In the genomic region with DNA sequence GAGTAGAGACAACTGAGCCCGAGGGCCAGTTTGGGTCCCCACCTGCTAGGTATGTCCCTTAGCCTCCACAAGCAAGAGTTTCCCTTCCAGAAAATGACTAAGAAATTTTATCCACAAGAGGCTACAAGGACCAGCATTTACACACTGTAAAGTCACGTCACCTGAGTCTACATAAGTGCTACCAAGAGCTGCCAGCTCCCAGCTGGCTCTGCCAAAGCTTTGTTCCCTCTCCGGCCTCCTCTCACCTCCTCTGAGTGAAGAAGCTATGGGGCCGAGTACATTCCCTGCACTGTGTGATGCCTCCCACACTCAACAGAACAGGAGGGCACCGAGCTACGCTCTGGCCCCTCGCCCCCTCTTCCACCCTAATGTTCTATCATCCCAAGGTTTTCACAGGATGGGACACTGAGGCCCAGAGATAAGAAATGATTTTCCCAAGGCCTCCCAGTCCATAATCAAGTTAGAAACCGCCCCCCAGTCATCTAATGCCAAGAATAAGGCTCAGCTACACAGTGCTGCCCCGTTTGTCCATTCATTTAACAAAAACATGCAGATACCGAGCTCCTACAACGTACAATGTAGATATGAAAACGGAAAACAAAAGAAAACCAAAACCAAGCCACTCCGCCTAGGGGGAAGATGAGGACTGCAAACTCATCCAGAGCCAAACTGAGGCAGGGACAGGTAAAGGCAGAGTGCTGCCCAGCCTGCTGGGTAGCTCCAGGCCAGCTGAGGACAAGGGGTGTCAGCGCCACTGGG, we compare ENCODE assay signal across 13 mouse cellular contexts. TPM values are rescaled to one million over a fixed set of nuclear protein-coding genes. Genes with fewer than 3 reads are reported as not detected.
DNase-seq lines count a peak whose midpoint lies in the region; ATAC-seq lines count a peak whose summit lies in the region.
"Had no signal": no experiment of that assay in that cellular context is flagged by ENCODE, and none has a peak within 500 bp of the region (broad histone marks: within the 10 kb centered on the region; RNA-seq: fewer than 3 reads in every experiment).

No protein-coding gene starts in this region.

- intact Hi-C loops in heart, postnatal 25 days (cut with DNase I): no loop called here

- peaks cover 43% of the 10 kb centered on the region for H3K36me3 ChIP-seq in heart, embryonic 12.5 days
- H3K36me3 ChIP-seq in neural tube, embryonic 13.5 days: peaks cover 18% of the 10 kb centered on the region
- H3K36me3 ChIP-seq in neural tube, embryonic 15.5 days: peaks cover 6% of the 10 kb centered on the region; the same call in 1 of the 2 replicates
- H3K36me3 ChIP-seq in heart, embryonic 16.5 days (ENCODE audit: control insufficient read depth, insufficient read depth): peaks cover 3% of the 10 kb centered on the region; the same call in 1 of the 2 replicates
- no peaks in the 10 kb centered on the region for H3K36me3 ChIP-seq in stomach, embryonic 15.5 days
- H3K36me3 ChIP-seq: liver, embryonic 15.5 days had no signal

- H3K27ac ChIP-seq in heart, embryonic 12.5 days (ENCODE audit: poor library complexity, severe bottlenecking): peak overlapping the region; percentile 75
- peak overlapping the region; percentile 97; the same call in 1 of the 2 replicates for H3K27ac ChIP-seq in neural tube, embryonic 13.5 days (replicated peaks)
- H3K27ac ChIP-seq in neural tube, embryonic 15.5 days (replicated peaks): no peak overlapping the region
- H3K27ac ChIP-seq in heart, embryonic 16.5 days (ENCODE audit: low read length): peak overlapping the region; percentile 86
- peak overlapping the region; percentile 13; the same call in 1 of the 2 replicates for H3K27ac ChIP-seq in stomach, embryonic 15.5 days
- H3K27ac ChIP-seq: liver, embryonic 15.5 days had no signal

- peak overlapping the region; percentile 17 for H3K4me2 ChIP-seq in heart, embryonic 12.5 days
- no peak overlapping the region for H3K4me2 ChIP-seq in neural tube, embryonic 13.5 days
- no peak overlapping the region for H3K4me2 ChIP-seq in neural tube, embryonic 15.5 days
- H3K4me2 ChIP-seq in heart, embryonic 16.5 days (ENCODE audit: low read depth, low read length): peak overlapping the region; percentile 29; the same call in 1 of the 2 replicates
- no peak overlapping the region for H3K4me2 ChIP-seq in stomach, embryonic 15.5 days
- H3K4me2 ChIP-seq: liver, embryonic 15.5 days had no signal

- no peaks in the 10 kb centered on the region for H3K27me3 ChIP-seq in heart, embryonic 12.5 days (replicated peaks)
- no peaks in the 10 kb centered on the region for H3K27me3 ChIP-seq in neural tube, embryonic 13.5 days
- H3K27me3 ChIP-seq in neural tube, embryonic 15.5 days (replicated peaks): no peaks in the 10 kb centered on the region
- no peaks in the 10 kb centered on the region for H3K27me3 ChIP-seq in heart, embryonic 16.5 days (ENCODE audit: control insufficient read depth, insufficient read depth, low read length)
- H3K27me3 ChIP-seq in stomach, embryonic 15.5 days (replicated peaks): no peaks in the 10 kb centered on the region

- no peak for ATAC-seq in heart, embryonic 12.5 days (ENCODE audit: insufficient number of reproducible peaks, low FRiP score)
- no peak for ATAC-seq in neural tube, embryonic 13.5 days (ENCODE audit: low read depth)
- no peak for ATAC-seq in neural tube, embryonic 15.5 days (ENCODE audit: low FRiP score)
- ATAC-seq in heart, embryonic 16.5 days (replicated peaks; ENCODE audit: extremely low read depth, insufficient read depth, low FRiP score): 0 out of 2 replicates have a peak, but pooled peaks have one; percentile 14
- no peak for ATAC-seq in stomach, embryonic 15.5 days (ENCODE audit: insufficient read depth, low FRiP score, low read depth)

- no peak for DNase-seq in heart, postnatal 25 days (ENCODE audit: low spot score)
- DNase-seq in right cerebral cortex, postnatal 36 days (ENCODE audit: low spot score in 2 of 2): no peak
- DNase-seq: cerebellum, adult 9-11 months; kidney, postnatal 10 days; thymus, postnatal 4 days had no signal

- H3K4me3 ChIP-seq in heart, embryonic 12.5 days: no peak overlapping the region
- no peak overlapping the region for H3K4me3 ChIP-seq in neural tube, embryonic 13.5 days
- no peak overlapping the region for H3K4me3 ChIP-seq in neural tube, embryonic 15.5 days (replicated peaks)
- H3K4me3 ChIP-seq in heart, embryonic 16.5 days (ENCODE audit: low read length): no peak overlapping the region
- no peak overlapping the region for H3K4me3 ChIP-seq in stomach, embryonic 15.5 days (replicated peaks)
- H3K4me3 ChIP-seq: limb, embryonic 10.5 days; liver, embryonic 15.5 days had no signal

- WGBS in heart, embryonic 12.5 days: 52% methylated on average over 14 of the region's 14 CpGs
- WGBS in neural tube, embryonic 13.5 days: 85% methylated on average over 14 of the region's 14 CpGs
- 85% methylated on average over 14 of the region's 14 CpGs for WGBS in neural tube, embryonic 15.5 days
- WGBS in heart, embryonic 16.5 days: 51% methylated on average over 14 of the region's 14 CpGs
- 70% methylated on average over 14 of the region's 14 CpGs for WGBS in stomach, embryonic 15.5 days

- H3K9ac ChIP-seq in heart, embryonic 12.5 days: peak overlapping the region; percentile 45
- 0 out of 2 replicates have a peak overlapping the region, but pooled peaks have one; percentile 31 for H3K9ac ChIP-seq in neural tube, embryonic 13.5 days
- H3K9ac ChIP-seq in neural tube, embryonic 15.5 days (replicated peaks): no peak overlapping the region
- H3K9ac ChIP-seq in heart, embryonic 16.5 days (ENCODE audit: low read length): peak overlapping the region; percentile 57
- H3K9ac ChIP-seq in stomach, embryonic 15.5 days: no peak overlapping the region
- H3K9ac ChIP-seq: liver, embryonic 15.5 days had no signal

- no peaks in the 10 kb centered on the region for H3K9me3 ChIP-seq in heart, embryonic 12.5 days (replicated peaks)
- H3K9me3 ChIP-seq in neural tube, embryonic 13.5 days: no peaks in the 10 kb centered on the region
- no peaks in the 10 kb centered on the region for H3K9me3 ChIP-seq in neural tube, embryonic 15.5 days (replicated peaks)
- H3K9me3 ChIP-seq in heart, embryonic 16.5 days (replicated peaks; ENCODE audit: control insufficient read depth, low read length): no peaks in the 10 kb centered on the region
- no peaks in the 10 kb centered on the region for H3K9me3 ChIP-seq in stomach, embryonic 15.5 days
- H3K9me3 ChIP-seq: limb, embryonic 10.5 days; liver, embryonic 15.5 days had no signal

- peaks cover 97% of the 10 kb centered on the region for H3K4me1 ChIP-seq in heart, embryonic 12.5 days (replicated peaks)
- peaks cover 52% of the 10 kb centered on the region for H3K4me1 ChIP-seq in neural tube, embryonic 13.5 days (replicated peaks)
- H3K4me1 ChIP-seq in neural tube, embryonic 15.5 days: peaks cover 30% of the 10 kb centered on the region
- peaks cover 79% of the 10 kb centered on the region for H3K4me1 ChIP-seq in heart, embryonic 16.5 days (ENCODE audit: control insufficient read depth, insufficient read depth, low read length)
- H3K4me1 ChIP-seq in stomach, embryonic 15.5 days: peaks cover 42% of the 10 kb centered on the region

RNA-seq across cellular contexts. Expression of a gene that starts 9.0 kb away (rescaled TPM):
- 38.2 and 40.5 TPM in 2 replicates for polyA plus RNA-seq in heart, embryonic 12.5 days (2016; fragmentation: Nextera tagmentation; extraction: Ambion mirVana)
- total RNA-seq in heart, postnatal 25 days (2021): 10 to 100 TPM; 62.4 to 67.2 TPM
- polyA plus RNA-seq in neural tube, embryonic 13.5 days (2015; fragmentation: Nextera tagmentation; extraction: Ambion mirVana): 13.5 and 15.5 TPM in 2 replicates
- 12.7 and 18.2 TPM in 2 replicates for polyA plus RNA-seq in neural tube, embryonic 15.5 days (2015; fragmentation: Nextera tagmentation; extraction: Ambion mirVana)
- polyA plus RNA-seq in heart, embryonic 16.5 days (2015; fragmentation: Nextera tagmentation; extraction: Ambion mirVana): 18.0 and 25.2 TPM in 2 replicates
- 9.6 and 12.1 TPM in 2 replicates for polyA plus RNA-seq in stomach, embryonic 15.5 days (2015; fragmentation: Nextera tagmentation; extraction: Ambion mirVana)
- total RNA-seq: megakaryocyte, adult 5-6 weeks had no signal

RNA-seq across cellular contexts. Expression of a gene that starts 22.2 kb away (rescaled TPM):
- 45.9 and 46.9 TPM in 2 replicates for polyA plus RNA-seq in heart, embryonic 12.5 days (2016; fragmentation: Nextera tagmentation; extraction: Ambion mirVana)
- total RNA-seq in heart, postnatal 25 days (2021): 10 to 100 TPM; 24.1 to 28.1 TPM
- 9.3 and 9.6 TPM in 2 replicates for polyA plus RNA-seq in neural tube, embryonic 13.5 days (2015; fragmentation: Nextera tagmentation; extraction: Ambion mirVana)
- polyA plus RNA-seq in neural tube, embryonic 15.5 days (2015; fragmentation: Nextera tagmentation; extraction: Ambion mirVana): 9.3 and 10.6 TPM in 2 replicates
- polyA plus RNA-seq in heart, embryonic 16.5 days (2015; fragmentation: Nextera tagmentation; extraction: Ambion mirVana): 27.3 and 31.9 TPM in 2 replicates
- 6.8 and 8.3 TPM in 2 replicates for polyA plus RNA-seq in stomach, embryonic 15.5 days (2015; fragmentation: Nextera tagmentation; extraction: Ambion mirVana)

RNA-seq across cellular contexts. Expression of a gene that starts 49.6 kb away (rescaled TPM):
- 1.4 and 2.6 TPM in 2 replicates for polyA plus RNA-seq in heart, embryonic 12.5 days (2016; fragmentation: Nextera tagmentation; extraction: Ambion mirVana)
- 1 to 10 TPM in 1 of 2 experiments, under 1 TPM in 1; 0.42 to 1.2 TPM for total RNA-seq in heart, postnatal 25 days (2021)
- 1.1 TPM in 2 replicates for polyA plus RNA-seq in neural tube, embryonic 13.5 days (2015; fragmentation: Nextera tagmentation; extraction: Ambion mirVana)
- 4.0 and 4.8 TPM in 2 replicates for polyA plus RNA-seq in neural tube, embryonic 15.5 days (2015; fragmentation: Nextera tagmentation; extraction: Ambion mirVana)
- polyA plus RNA-seq in heart, embryonic 16.5 days (2015; fragmentation: Nextera tagmentation; extraction: Ambion mirVana): 2.3 and 2.6 TPM in 2 replicates
- 2.0 and 2.5 TPM in 2 replicates for polyA plus RNA-seq in stomach, embryonic 15.5 days (2015; fragmentation: Nextera tagmentation; extraction: Ambion mirVana)

RNA-seq across cellular contexts. Expression of a gene that starts 51.1 kb away (rescaled TPM):
- 52.7 and 57.4 TPM in 2 replicates for polyA plus RNA-seq in heart, embryonic 12.5 days (2016; fragmentation: Nextera tagmentation; extraction: Ambion mirVana)
- 10 to 100 TPM; 82.8 to 83.7 TPM for total RNA-seq in heart, postnatal 25 days (2021)
- 46.7 and 47.4 TPM in 2 replicates for polyA plus RNA-seq in neural tube, embryonic 13.5 days (2015; fragmentation: Nextera tagmentation; extraction: Ambion mirVana)
- polyA plus RNA-seq in neural tube, embryonic 15.5 days (2015; fragmentation: Nextera tagmentation; extraction: Ambion mirVana): 49.4 and 52.2 TPM in 2 replicates
- polyA plus RNA-seq in heart, embryonic 16.5 days (2015; fragmentation: Nextera tagmentation; extraction: Ambion mirVana): 71.1 and 77.3 TPM in 2 replicates
- 49.9 and 59.5 TPM in 2 replicates for polyA plus RNA-seq in stomach, embryonic 15.5 days (2015; fragmentation: Nextera tagmentation; extraction: Ambion mirVana)

Comparison
In these comparisons a context has a peak if more than half of its experiments do, and no peak if none do; other contexts are left out.
1. H3K9ac ChIP-seq: peak in heart, embryonic 12.5 days (single experiment), neural tube, embryonic 13.5 days (single experiment) and heart, embryonic 16.5 days (single experiment); none in neural tube, embryonic 15.5 days (single experiment) and stomach, embryonic 15.5 days (single experiment).
2. H3K4me2 ChIP-seq: peak in heart, embryonic 12.5 days (single experiment) and heart, embryonic 16.5 days (single experiment); none in neural tube, embryonic 13.5 days (single experiment), neural tube, embryonic 15.5 days (single experiment) and stomach, embryonic 15.5 days (single experiment).